Mouse (Mus musculus): Measurements from ENCODE around the gene H2-Eb1. TPM values are rescaled to one million over a fixed set of nuclear protein-coding genes. Genes with fewer than 3 reads are reported as not detected.
"Not testable (repeated sequence)": the region's sequence is repeated elsewhere in the genome, so short reads cannot be mapped to it uniquely, and the experiment has no call there.

The H2-Eb1 gene
- total RNA-seq, 2 experiments from 2014 or later: 1.6 to 2.0 TPM

GRCm38 (mm10) chr17:34288131-34288530 is 17.5 kb upstream of the H2-Eb1 start:
- no peak for DNase-seq (ENCODE audit: low spot score in 2 of 2)

GRCm38 (mm10) chr17:34291609-34292008 is 14.1 kb upstream of the H2-Eb1 start:
- peak; percentile 63 to 90 for DNase-seq (ENCODE audit: low spot score in 2 of 2)

- DNase-seq (ENCODE audit: low spot score in 2 of 2): no peak
Observed at GRCm38 (mm10) chr17:34292570-34292969, 13.1 kb upstream of the H2-Eb1 start.

GRCm38 (mm10) chr17:34293533-34293932 is 12.1 kb upstream of the H2-Eb1 start:
- no peak for DNase-seq (ENCODE audit: low spot score in 2 of 2)

GRCm38 (mm10) chr17:34294249-34294648 is 11.4 kb upstream of the H2-Eb1 start:
- no peak for DNase-seq (ENCODE audit: low spot score in 2 of 2)

- no peak for DNase-seq (ENCODE audit: low spot score in 2 of 2)
Observed at GRCm38 (mm10) chr17:34295307-34295706, 10.4 kb upstream of the H2-Eb1 start.

GRCm38 (mm10) chr17:34295891-34296794 is 9.5 kb upstream of the H2-Eb1 start:
- DNase-seq (ENCODE audit: low spot score in 2 of 2): peak in 1 of 2 experiments; percentile 79

GRCm38 (mm10) chr17:34299356-34299755 is 6.3 kb upstream of the H2-Eb1 start:
- DNase-seq (ENCODE audit: low spot score in 2 of 2): no peak

- DNase-seq (ENCODE audit: low spot score in 2 of 2): no peak
Observed at GRCm38 (mm10) chr17:34300071-34300470, 5.6 kb upstream of the H2-Eb1 start.

- no peak for DNase-seq (ENCODE audit: low spot score in 2 of 2)
Observed at GRCm38 (mm10) chr17:34300691-34301566, 4.7 kb upstream of the H2-Eb1 start.

- no peak for DNase-seq (ENCODE audit: low spot score in 2 of 2)
Observed at GRCm38 (mm10) chr17:34301670-34302190, 3.9 kb upstream of the H2-Eb1 start.

- no peak for DNase-seq (ENCODE audit: low spot score in 2 of 2)
Observed at GRCm38 (mm10) chr17:34303789-34304188, 1.9 kb upstream of the H2-Eb1 start.

- peak; percentile 68 to 89 for DNase-seq (ENCODE audit: low spot score in 2 of 2)
Observed at GRCm38 (mm10) chr17:34304751-34305150, 916 bp upstream of the H2-Eb1 start.

GRCm38 (mm10) chr17:34306407-34306806 is 740 bp downstream of the H2-Eb1 start:
- DNase-seq (ENCODE audit: low spot score in 2 of 2): no peak

GRCm38 (mm10) chr17:34307216-34307615 is 1.5 kb downstream of the H2-Eb1 start:
- DNase-seq (ENCODE audit: low spot score in 2 of 2): no peak

- DNase-seq (ENCODE audit: low spot score in 2 of 2): no peak
Observed at GRCm38 (mm10) chr17:34308161-34308560, 2.5 kb downstream of the H2-Eb1 start.

- DNase-seq (ENCODE audit: low spot score in 2 of 2): no peak
Observed at GRCm38 (mm10) chr17:34309225-34309624, 3.6 kb downstream of the H2-Eb1 start.

GRCm38 (mm10) chr17:34309683-34310385 is 4.2 kb downstream of the H2-Eb1 start:
- DNase-seq (ENCODE audit: low spot score in 2 of 2): peak; percentile 62 to 81

GRCm38 (mm10) chr17:34310526-34310925 is 4.9 kb downstream of the H2-Eb1 start:
- not testable (repeated sequence) for DNase-seq (ENCODE audit: low spot score in 2 of 2)

GRCm38 (mm10) chr17:34312185-34312584 is 6.5 kb downstream of the H2-Eb1 start:
- no peak for DNase-seq (ENCODE audit: low spot score in 2 of 2)

GRCm38 (mm10) chr17:34313393-34313792 is 7.7 kb downstream of the H2-Eb1 start:
- peak; percentile 57 to 83 for DNase-seq (ENCODE audit: low spot score in 2 of 2)

Measured in layer of hippocampus, adult 18-20 months (tissue).